Comparison of ENCODE assay signal across 8 mouse cellular contexts in genomic region chr11:95126272-95127245, GRCm38 (mm10). TPM values are rescaled to one million over a fixed set of nuclear protein-coding genes. Genes with fewer than 3 reads are reported as not detected.
DNase-seq lines count a peak whose midpoint lies in the region; ATAC-seq and TF ChIP-seq lines count a peak whose summit lies in the region.

No protein-coding gene starts in this region.

- no peak overlapping the region for H3K27ac ChIP-seq in kidney, postnatal 0 days
- H3K27ac ChIP-seq in midbrain, embryonic 11.5 days (ENCODE audit: low read depth, low read length) = no peak overlapping the region

- peak; percentile 51; the same call in 1 of the 2 replicates for ATAC-seq in kidney, postnatal 0 days (replicated peaks; ENCODE audit: low FRiP score, low read depth)
- ATAC-seq in hematopoietic stem cell, adult 5-6 weeks (replicated peaks in 1 of 2; ENCODE audit: insufficient read depth in 1 of 2, low FRiP score in 2 of 2, low TSS enrichment in 1 of 2, low read depth in 1 of 2, poor library complexity in 2 of 2, severe bottlenecking in 2 of 2) = peak; percentile 53 to 65; a peak in 3 of 4 replicates
- ATAC-seq in midbrain, embryonic 11.5 days (ENCODE audit: low FRiP score) = peak; percentile 54; the same call in 1 of the 2 replicates

- WGBS in kidney, postnatal 0 days = 1% methylated on average over 20 of the region's 20 CpGs
- WGBS in midbrain, embryonic 11.5 days = 1% methylated on average over 17 of the region's 20 CpGs

- H3K4me3 ChIP-seq in kidney, postnatal 0 days (replicated peaks; ENCODE audit: low read depth, low read length) = no peak overlapping the region
- H3K4me3 ChIP-seq in midbrain, embryonic 11.5 days (ENCODE audit: low read depth, low read length) = no peak overlapping the region

- peak overlapping the region; percentile 1; the same call in 1 of the 2 replicates for H3K4me2 ChIP-seq in kidney, postnatal 0 days (ENCODE audit: low read length)
- H3K4me2 ChIP-seq in midbrain, embryonic 11.5 days = peak overlapping the region; percentile 30

- no peak overlapping the region for H3K9ac ChIP-seq in kidney, postnatal 0 days (ENCODE audit: low read depth, low read length)
- peak overlapping the region; percentile 16; the same call in 1 of the 2 replicates for H3K9ac ChIP-seq in midbrain, embryonic 11.5 days (ENCODE audit: low read length)

- H3K4me1 ChIP-seq in kidney, postnatal 0 days (replicated peaks; ENCODE audit: insufficient read depth, low read length) = peaks cover 3% of the 10 kb centered on the region; the same call in 1 of the 2 replicates
- H3K4me1 ChIP-seq in midbrain, embryonic 11.5 days (ENCODE audit: control insufficient read depth, insufficient read depth, low read length) = peaks cover 8% of the 10 kb centered on the region

- DNase-seq in kidney, postnatal 0 days (ENCODE audit: low spot score) = peak; percentile 80
- no peak for DNase-seq in kidney, postnatal 25 days
- DNase-seq in adipocyte (ENCODE audit: low spot score) = peak; percentile 43
- peak; percentile 92 for DNase-seq in midbrain, embryonic 11.5 days (ENCODE audit: low spot score, missing footprints)
- DNase-seq in right cerebral cortex, adult 2 months (ENCODE audit: low spot score in 2 of 2) = no peak
- no peak for DNase-seq in frontal cortex, postnatal 14 days (ENCODE audit: low spot score in 2 of 2)
- DNase-seq in adrenal gland, adult 8-10 months = no peak

- no peak for TF ChIP-seq CTCF in kidney, postnatal 0 days (IDR thresholded peaks at IDR 0.05; ENCODE audit: low read depth)

- H3K27me3 ChIP-seq in kidney, postnatal 0 days (ENCODE audit: insufficient read depth, low read length) = peaks cover 27% of the 10 kb centered on the region
- peaks cover 48% of the 10 kb centered on the region for H3K27me3 ChIP-seq in midbrain, embryonic 11.5 days (ENCODE audit: control insufficient read depth, insufficient read depth, low read length)

- no peaks in the 10 kb centered on the region for H3K36me3 ChIP-seq in kidney, postnatal 0 days (ENCODE audit: insufficient read depth, low read length)
- no peaks in the 10 kb centered on the region for H3K36me3 ChIP-seq in midbrain, embryonic 11.5 days (ENCODE audit: control insufficient read depth, insufficient read depth, low read length)

- H3K9me3 ChIP-seq in kidney, postnatal 0 days (replicated peaks; ENCODE audit: low read length) = no peaks in the 10 kb centered on the region
- no peaks in the 10 kb centered on the region for H3K9me3 ChIP-seq in midbrain, embryonic 11.5 days (ENCODE audit: control insufficient read depth, low read length)

RNA-seq across cellular contexts. Expression of gene Dlx3, which starts 6.6 kb away (rescaled TPM):
- 0.45 and 0.62 TPM in 2 replicates for polyA plus RNA-seq in kidney, postnatal 0 days (2015; fragmentation: Nextera tagmentation; extraction: Ambion mirVana)
- 0.25 TPM in 1 of 2 replicates, not detected in the other for total RNA-seq in hematopoietic stem cell, adult 5-6 weeks (2017)
- 0.59 and 0.65 TPM in 2 replicates for polyA plus RNA-seq in midbrain, embryonic 11.5 days (2014; fragmentation: Nextera tagmentation; extraction: Ambion mirVana)
- total RNA-seq in adrenal gland, adult 8-10 months (2022) = not detected

RNA-seq across cellular contexts. Expression of gene Dlx4, which starts 19.5 kb away (rescaled TPM):
- not detected in 2 replicates for polyA plus RNA-seq in kidney, postnatal 0 days (2015; fragmentation: Nextera tagmentation; extraction: Ambion mirVana)
- total RNA-seq in hematopoietic stem cell, adult 5-6 weeks (2017) = not detected in 2 replicates
- polyA plus RNA-seq in midbrain, embryonic 11.5 days (2014; fragmentation: Nextera tagmentation; extraction: Ambion mirVana) = not detected in 2 replicates
- total RNA-seq in adrenal gland, adult 8-10 months (2022) = under 1 TPM in 2 of 4 experiments, not detected in 2; 0.28 to 0.32 TPM

RNA-seq across cellular contexts. Expression of gene Itga3, which starts 50.0 kb away (rescaled TPM):
- 24.4 and 26.1 TPM in 2 replicates for polyA plus RNA-seq in kidney, postnatal 0 days (2015; fragmentation: Nextera tagmentation; extraction: Ambion mirVana)
- total RNA-seq in hematopoietic stem cell, adult 5-6 weeks (2017) = 2.5 and 4.6 TPM in 2 replicates
- polyA plus RNA-seq in midbrain, embryonic 11.5 days (2014; fragmentation: Nextera tagmentation; extraction: Ambion mirVana) = 2.9 and 3.0 TPM in 2 replicates
- 10 to 100 TPM; 40.8 to 74.6 (median 49.9) TPM for total RNA-seq in adrenal gland, adult 8-10 months (2022)

Comparison
In these comparisons a context has a peak if more than half of its experiments do, and no peak if none do; other contexts are left out.
1. DNase-seq: peak in kidney, postnatal 0 days (single experiment), adipocyte (single experiment) and midbrain, embryonic 11.5 days (single experiment); none in kidney, postnatal 25 days (0 of 2), right cerebral cortex, adult 2 months (0 of 2), frontal cortex, postnatal 14 days (0 of 2) and adrenal gland, adult 8-10 months (single experiment).
2. Peak in every context shown above with its lines, with median percentiles within 50 percentile points of each other: ATAC-seq.